Mouse (Mus musculus) lung, postnatal 0 days (tissue): ENCODE data around the gene Iapp. TPM values are rescaled to one million over a fixed set of nuclear protein-coding genes. Genes with fewer than 3 reads are reported as not detected.
"Not testable (repeated sequence)": the region's sequence is repeated elsewhere in the genome, so short reads cannot be mapped to it uniquely, and the experiment has no call there.

Source experiments
- ATAC-seq: fragments of 200-750 bp; cut with Nextera tagmentation; 2 replicates; pipeline ENCODE4 v1.8.0; 2017; ENCODE audit warnings: moderate library complexity
- DNase-seq: peaks from one replicate; pipeline ENCODE4 v3.0.0-alpha.2; 2016; ENCODE audit warnings: low spot score
- H3K27ac ChIP-seq: fragments of 300-500 bp; sonication (generic); 2 replicates; pipeline ENCODE4 v1.5.1; 2014; ENCODE audit warnings: antibody characterized with exemption, mild to moderate bottlenecking, low read length, mixed read lengths
- H3K27me3 ChIP-seq: fragments of 300-500 bp; sonication (generic); replicated peaks from 2 replicates; pipeline ENCODE4 v1.6.1; 2014; ENCODE audit warnings: low read length, mixed read lengths; ENCODE audit not compliant: insufficient read depth
- H3K36me3 ChIP-seq: fragments of 300-500 bp; sonication (generic); 2 replicates; pipeline ENCODE4 v1.6.1; 2014; ENCODE audit warnings: low read length, mixed read lengths; ENCODE audit not compliant: insufficient read depth
- H3K4me1 ChIP-seq: fragments of 300-500 bp; sonication (generic); 2 replicates; pipeline ENCODE4 v1.6.1; 2014; ENCODE audit warnings: antibody characterized with exemption, low read depth, low read length, mixed read lengths; ENCODE audit not compliant: insufficient read depth
- H3K4me2 ChIP-seq: fragments of 300-500 bp; sonication (generic); replicated peaks from 2 replicates; pipeline ENCODE4 v1.6.1; 2014; ENCODE audit warnings: low read depth, mild to moderate bottlenecking, low read length, moderate library complexity, mixed read lengths
- H3K4me3 ChIP-seq: fragments of 300-500 bp; sonication (generic); 2 replicates; pipeline ENCODE4 v1.5.1; 2014; ENCODE audit warnings: low read depth, low read length
- H3K9ac ChIP-seq: fragments of 300-500 bp; sonication (generic); replicated peaks from 2 replicates; pipeline ENCODE4 v1.6.1; 2014; ENCODE audit warnings: low read depth, mild to moderate bottlenecking
- H3K9me3 ChIP-seq: fragments of 300-500 bp; sonication (generic); 2 replicates; pipeline ENCODE4 v1.6.1; 2016; ENCODE audit warnings: low read length, mixed read lengths
- CTCF ChIP-seq: IDR thresholded peaks from 2 replicates; pipeline ENCODE4 v1.5.1; 2016; ENCODE audit warnings: antibody characterized with exemption, mild to moderate bottlenecking
- EP300 ChIP-seq: IDR thresholded peaks from 2 replicates; pipeline ENCODE4 v1.6.1; 2016; ENCODE audit warnings: antibody characterized with exemption, mild to moderate bottlenecking, control low read depth
- WGBS: fragments of 180-500 bp; shearing (Covaris S2); extraction: QIAGEN DNeasy Blood & Tissue Kit; methylation state at CpG from one replicate; pipeline ENCODE4 v1.1.7; 2014; 5-methylcytosine and 5-hydroxymethylcytosine counted together
- polyA plus RNA-seq: library from polyadenylated mRNA; unstranded; fragments of >200 nt; fragmentation: Nextera tagmentation; extraction: Ambion mirVana; gene quantifications from 2 replicates; pipeline ENCODE4 v1.2.1, GENCODE M21; 2015

Gene Iapp
- polyA plus RNA-seq, 1 experiment from 2014 or later = 0.19 TPM

GRCm38 (mm10) chr6:142345440-142346038, 47.3 kb downstream of the Iapp start, which contains the start of gene Pyroxd1:
TSS of gene Pyroxd1 (plus strand) at chr6:142345654.
- Histone ChIP-seq H3K4me3 (peak within 1 kb of the TSS; percentile 89), H3K27me3 (no peaks in the 10 kb centered on the region), H3K9ac (peak within 1 kb of the TSS; percentile 57), H3K4me1 (no peaks in the 10 kb centered on the region), H3K36me3 (no peaks in the 10 kb centered on the region; the same call in 1 of the 2 replicates), H3K4me2 (peak within 1 kb of the TSS; percentile 52), H3K27ac (peak within 1 kb of the TSS; percentile 80), H3K9me3 (no peaks in the 10 kb centered on the region)
- DNase-seq (peak; percentile 95), ATAC-seq (peak; percentile 96)
- peak; percentile 72 for TF ChIP-seq EP300
- TF ChIP-seq CTCF = no peak; the same call in 1 of the 2 replicates
- WGBS = under 1% methylated on average over 48 of the region's 48 CpGs

- Histone ChIP-seq H3K4me3 (peak overlapping the region; percentile 89), H3K4me1 (no peaks in the 10 kb centered on the region), H3K36me3 (no peaks in the 10 kb centered on the region; the same call in 1 of the 2 replicates), H3K9me3 (no peaks in the 10 kb centered on the region), H3K27me3 (no peaks in the 10 kb centered on the region), H3K27ac (0 out of 2 replicates have a peak overlapping the region, but pooled peaks have one; percentile 80), H3K9ac (peak overlapping the region; percentile 57; the same call in 1 of the 2 replicates), H3K4me2 (peak overlapping the region; percentile 52)
- ATAC-seq (no peak), DNase-seq (peak; percentile 24)
- TF ChIP-seq CTCF (no peak), EP300 (no peak)
- WGBS = 36% methylated on average over 12 of the region's 12 CpGs
Measured at GRCm38 (mm10) chr6:142346181-142347110, 48.2 kb downstream of the Iapp start.

- Histone ChIP-seq H3K4me2 (no peak overlapping the region), H3K4me1 (no peaks in the 10 kb centered on the region), H3K36me3 (no peaks in the 10 kb centered on the region; the same call in 1 of the 2 replicates), H3K27ac (no peak overlapping the region), H3K9me3 (no peaks in the 10 kb centered on the region), H3K4me3 (no peak overlapping the region), H3K9ac (no peak overlapping the region), H3K27me3 (no peaks in the 10 kb centered on the region)
- DNase-seq = peak; percentile 16
- WGBS = 56% methylated on average over 11 of the region's 11 CpGs
- no peak for TF ChIP-seq EP300
- no peak for TF ChIP-seq CTCF
- ATAC-seq = no peak
Measured at GRCm38 (mm10) chr6:142347431-142348385, 49.5 kb downstream of the Iapp start.

GRCm38 (mm10) chr6:142352099-142352498, 53.9 kb downstream of the Iapp start:
- H3K4me1 ChIP-seq, H3K4me2 ChIP-seq, H3K36me3 ChIP-seq, H3K9me3 ChIP-seq, H3K9ac ChIP-seq, DNase-seq, ATAC-seq, H3K27me3 ChIP-seq, H3K27ac ChIP-seq, H3K4me3 ChIP-seq: not testable (repeated sequence)
- 83% methylated on average over 3 of the region's 3 CpGs for WGBS

Other genes starting within 250 kb of the Iapp start
- gene Slco1a6, start 89.9 kb upstream of the Iapp start, polyA plus RNA-seq = not detected in 2 replicates
- 0.26 and 0.39 TPM in 2 replicates for gene Slco1a5, start 24.6 kb downstream of the Iapp start, polyA plus RNA-seq
- gene Pyroxd1, start 47.2 kb downstream of the Iapp start, polyA plus RNA-seq = 16.1 and 18.0 TPM in 2 replicates
- gene Recql, start 88.7 kb downstream of the Iapp start, polyA plus RNA-seq = 12.4 and 15.4 TPM in 2 replicates
- gene Golt1b, start 88.8 kb downstream of the Iapp start, polyA plus RNA-seq = 49.1 and 56.6 TPM in 2 replicates
- 0.38 and 0.43 TPM in 2 replicates for gene Spx, start 115.0 kb downstream of the Iapp start, polyA plus RNA-seq
- not detected in 2 replicates for gene Gys2, start 174.7 kb downstream of the Iapp start, polyA plus RNA-seq
- gene Ldhb, start 209.5 kb downstream of the Iapp start, polyA plus RNA-seq = 182 and 184 TPM in 2 replicates